Mouse (Mus musculus): ENCODE measurements around the gene Traf3ip2. TPM values are rescaled to one million over a fixed set of nuclear protein-coding genes. Genes with fewer than 3 reads are reported as not detected.

Traf3ip2 gene
- polyA plus RNA-seq, 1 experiment: 11.0 TPM

GRCm38 (mm10) chr10:39660269-39660655, 47.5 kb downstream of the Traf3ip2 start:
- H3K4me3 ChIP-seq (ENCODE audit: insufficient read depth, low read length): no peak overlapping the region
- H3K4me1 ChIP-seq (ENCODE audit: control insufficient read depth, insufficient read depth, low read length): no peaks in the 10 kb centered on the region
- no peak for TF ChIP-seq CTCF (IDR thresholded peaks at IDR 0.05; ENCODE audit: low read depth, low read length)
- TF ChIP-seq POLR2A (IDR thresholded peaks at IDR 0.05; ENCODE audit: borderline replicate concordance, low read depth, low read length): no peak
- no peak overlapping the region for H3K27ac ChIP-seq (ENCODE audit: insufficient read depth, low read depth, low read length)

- Histone ChIP-seq H3K27ac (ENCODE audit: insufficient read depth, low read depth, low read length) (no peak overlapping the region), H3K4me1 (ENCODE audit: control insufficient read depth, insufficient read depth, low read length) (no peaks in the 10 kb centered on the region), H3K4me3 (ENCODE audit: insufficient read depth, low read length) (no peak overlapping the region)
- no peak for TF ChIP-seq CTCF (IDR thresholded peaks at IDR 0.05; ENCODE audit: low read depth, low read length)
- TF ChIP-seq POLR2A (IDR thresholded peaks at IDR 0.05; ENCODE audit: borderline replicate concordance, low read depth, low read length): no peak
Measured at GRCm38 (mm10) chr10:39660698-39661097, 48.0 kb downstream of the Traf3ip2 start.

- TF ChIP-seq POLR2A (IDR thresholded peaks at IDR 0.05; ENCODE audit: borderline replicate concordance, low read depth, low read length): no peak
- TF ChIP-seq CTCF (IDR thresholded peaks at IDR 0.05; ENCODE audit: low read depth, low read length): no peak
- Histone ChIP-seq H3K4me1 (ENCODE audit: control insufficient read depth, insufficient read depth, low read length) (no peaks in the 10 kb centered on the region), H3K27ac (ENCODE audit: insufficient read depth, low read depth, low read length) (no peak overlapping the region), H3K4me3 (ENCODE audit: insufficient read depth, low read length) (no peak overlapping the region)
Measured at GRCm38 (mm10) chr10:39665071-39665502, 52.4 kb downstream of the Traf3ip2 start.

DNA sequence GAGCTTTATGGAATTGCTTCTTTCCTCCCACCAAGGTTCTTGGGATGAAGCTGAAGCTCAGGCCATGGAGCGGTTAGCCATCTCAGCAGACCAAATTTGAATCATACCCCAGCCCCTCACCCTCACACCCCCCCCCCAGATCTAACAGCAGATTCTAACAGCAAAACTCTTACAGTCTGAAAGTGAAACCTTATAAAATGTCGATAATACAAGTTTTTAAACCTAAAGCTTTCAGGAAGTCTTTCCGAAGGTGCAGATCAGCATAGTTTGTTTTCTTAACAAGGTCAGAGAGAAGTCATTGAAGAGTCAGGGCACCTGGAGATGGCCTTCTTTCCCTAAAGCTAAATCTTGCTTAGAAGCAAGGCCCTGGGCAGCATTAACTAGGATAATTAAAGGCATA, 53.3 kb downstream of the Traf3ip2 start:
- TF ChIP-seq CTCF (IDR thresholded peaks at IDR 0.05; ENCODE audit: low read depth, low read length): no peak
- TF ChIP-seq POLR2A (IDR thresholded peaks at IDR 0.05; ENCODE audit: borderline replicate concordance, low read depth, low read length): no peak
- no peak overlapping the region for H3K4me3 ChIP-seq (ENCODE audit: insufficient read depth, low read length)
- H3K4me1 ChIP-seq (ENCODE audit: control insufficient read depth, insufficient read depth, low read length): no peaks in the 10 kb centered on the region
- no peak overlapping the region for H3K27ac ChIP-seq (ENCODE audit: insufficient read depth, low read depth, low read length)

GRCm38 (mm10) chr10:39671451-39671850, 58.7 kb downstream of the Traf3ip2 start:
- no peak overlapping the region for H3K4me3 ChIP-seq (ENCODE audit: insufficient read depth, low read length)
- no peak for TF ChIP-seq CTCF (IDR thresholded peaks at IDR 0.05; ENCODE audit: low read depth, low read length)
- no peak overlapping the region for H3K27ac ChIP-seq (ENCODE audit: insufficient read depth, low read depth, low read length)
- H3K4me1 ChIP-seq (ENCODE audit: control insufficient read depth, insufficient read depth, low read length): no peaks in the 10 kb centered on the region

DNA sequence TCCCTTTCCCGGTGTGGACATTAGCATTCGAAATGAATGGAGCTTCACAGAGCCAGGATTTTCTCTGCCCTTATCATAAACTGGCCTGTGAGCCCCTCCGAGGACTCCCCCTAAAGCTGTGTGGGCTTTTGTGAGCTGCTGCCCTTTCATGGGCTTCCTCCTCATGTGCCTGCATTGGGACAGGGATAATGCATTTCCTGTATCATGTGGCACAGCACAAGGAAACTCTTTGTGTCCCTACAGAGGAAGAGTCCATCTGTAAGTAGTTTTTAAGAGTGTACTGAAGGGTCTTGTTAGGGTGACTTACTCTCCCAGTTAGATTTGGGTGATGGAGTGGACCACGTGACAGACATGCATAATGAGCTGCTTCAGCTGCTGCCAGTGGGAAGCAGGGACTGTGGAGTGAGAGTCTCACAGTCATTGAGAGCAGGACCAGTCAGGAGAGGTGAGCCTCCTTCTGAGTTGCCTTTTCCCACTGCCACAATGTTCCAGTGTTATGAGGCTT, 59.9 kb downstream of the Traf3ip2 start:
- H3K4me3 ChIP-seq (ENCODE audit: insufficient read depth, low read length): no peak overlapping the region
- H3K27ac ChIP-seq (ENCODE audit: insufficient read depth, low read depth, low read length): no peak overlapping the region
- TF ChIP-seq POLR2A (IDR thresholded peaks at IDR 0.05; ENCODE audit: borderline replicate concordance, low read depth, low read length) (no peak), CTCF (IDR thresholded peaks at IDR 0.05; ENCODE audit: low read depth, low read length) (no peak)
- H3K4me1 ChIP-seq (ENCODE audit: control insufficient read depth, insufficient read depth, low read length): no peaks in the 10 kb centered on the region

DNA sequence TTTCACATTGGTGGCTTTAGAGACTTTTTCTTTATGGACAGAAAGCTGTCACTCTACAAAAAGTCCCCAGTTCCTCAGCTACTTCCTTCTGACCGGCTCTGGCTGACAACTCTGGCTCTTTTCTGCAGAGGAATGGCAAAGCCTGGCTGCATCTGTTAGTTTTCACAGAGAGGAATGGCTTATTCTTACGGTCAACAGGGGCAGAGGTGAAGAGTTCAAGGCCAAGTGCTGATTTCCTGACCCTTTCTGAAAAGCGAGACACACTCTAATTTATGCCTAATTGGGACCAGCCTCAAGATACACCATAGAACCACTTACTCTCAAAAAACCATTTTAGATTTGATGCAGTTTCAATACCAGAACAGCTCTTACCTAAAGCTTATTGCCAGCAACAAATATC, 61.4 kb downstream of the Traf3ip2 start:
- H3K4me3 ChIP-seq (ENCODE audit: insufficient read depth, low read length): no peak overlapping the region
- no peak overlapping the region for H3K27ac ChIP-seq (ENCODE audit: insufficient read depth, low read depth, low read length)
- no peak for TF ChIP-seq CTCF (IDR thresholded peaks at IDR 0.05; ENCODE audit: low read depth, low read length)
- TF ChIP-seq POLR2A (IDR thresholded peaks at IDR 0.05; ENCODE audit: borderline replicate concordance, low read depth, low read length): no peak
- H3K4me1 ChIP-seq (ENCODE audit: control insufficient read depth, insufficient read depth, low read length): no peaks in the 10 kb centered on the region

GRCm38 (mm10) chr10:39674766-39675165, 62.0 kb downstream of the Traf3ip2 start:
- Histone ChIP-seq H3K4me1 (ENCODE audit: control insufficient read depth, insufficient read depth, low read length) (no peaks in the 10 kb centered on the region), H3K4me3 (ENCODE audit: insufficient read depth, low read length) (no peak overlapping the region), H3K27ac (ENCODE audit: insufficient read depth, low read depth, low read length) (no peak overlapping the region)
- TF ChIP-seq CTCF (IDR thresholded peaks at IDR 0.05; ENCODE audit: low read depth, low read length): no peak
- TF ChIP-seq POLR2A (IDR thresholded peaks at IDR 0.05; ENCODE audit: borderline replicate concordance, low read depth, low read length): no peak

- TF ChIP-seq POLR2A (IDR thresholded peaks at IDR 0.05; ENCODE audit: borderline replicate concordance, low read depth, low read length) (no peak), CTCF (IDR thresholded peaks at IDR 0.05; ENCODE audit: low read depth, low read length) (no peak)
- H3K27ac ChIP-seq (ENCODE audit: insufficient read depth, low read depth, low read length): no peak overlapping the region
- peaks cover under 1% of the 10 kb centered on the region for H3K4me1 ChIP-seq (ENCODE audit: control insufficient read depth, insufficient read depth, low read length)
- no peak overlapping the region for H3K4me3 ChIP-seq (ENCODE audit: insufficient read depth, low read length)
Measured at GRCm38 (mm10) chr10:39678199-39678791, 65.6 kb downstream of the Traf3ip2 start.

DNA sequence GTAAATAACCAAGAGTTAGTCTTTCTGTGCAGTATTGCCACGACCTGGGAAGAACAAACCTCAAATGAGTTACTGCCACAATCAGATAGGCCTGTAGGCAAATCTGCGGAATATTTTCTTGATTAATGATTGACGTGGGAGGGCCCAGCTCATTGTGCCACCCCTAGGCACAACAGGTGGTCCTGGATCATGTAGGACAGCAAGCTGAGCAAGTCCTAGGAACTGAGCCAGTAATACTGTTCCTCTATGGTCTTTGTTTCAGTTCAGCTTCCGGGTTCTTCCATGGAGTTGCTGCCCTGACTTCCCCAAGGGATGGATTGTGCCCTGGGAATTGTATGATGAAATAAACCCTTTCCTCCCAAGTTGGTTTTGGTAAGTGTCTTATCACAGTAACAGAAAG, 68.3 kb downstream of the Traf3ip2 start:
- no peak overlapping the region for H3K27ac ChIP-seq (ENCODE audit: insufficient read depth, low read depth, low read length)
- H3K4me3 ChIP-seq (ENCODE audit: insufficient read depth, low read length): no peak overlapping the region
- H3K4me1 ChIP-seq (ENCODE audit: control insufficient read depth, insufficient read depth, low read length): peaks cover 3% of the 10 kb centered on the region
- no peak for TF ChIP-seq POLR2A (IDR thresholded peaks at IDR 0.05; ENCODE audit: borderline replicate concordance, low read depth, low read length)
- no peak for TF ChIP-seq CTCF (IDR thresholded peaks at IDR 0.05; ENCODE audit: low read depth, low read length)

Measured in bone marrow macrophage, adult 2 months (primary cell).